Mouse (Mus musculus) liver, adult (tissue): ENCODE data around the gene Mapk8ip1.

ENCODE experiments used
- GATA4 ChIP-seq: IDR thresholded peaks from 2 replicates; pipeline ENCODE4 v1.6.1; 2014; ENCODE audit warnings: mild to moderate bottlenecking, low read length; ENCODE audit not compliant: insufficient replicate concordance

Gene Mapk8ip1

DNA sequence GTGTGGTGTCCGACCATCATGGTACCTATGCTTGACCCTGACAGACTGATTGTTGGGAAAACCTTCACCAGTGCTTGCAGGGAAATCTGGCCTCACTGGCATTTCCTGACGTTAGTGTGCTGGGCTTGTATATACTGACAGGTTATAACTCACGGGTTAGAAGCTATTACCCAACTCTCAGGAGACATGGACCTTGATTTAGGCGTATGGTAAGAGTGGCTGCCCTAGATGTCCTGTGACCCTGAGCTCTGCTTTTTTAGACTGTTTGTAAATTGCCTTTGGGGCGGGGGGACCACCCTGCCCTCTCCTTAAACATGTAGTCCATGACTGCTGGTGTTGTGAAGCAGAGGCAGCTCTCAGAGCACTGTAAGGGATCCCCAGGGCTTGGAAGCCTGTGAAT, 50.4 kb downstream of the Mapk8ip1 start:
- no peak for TF ChIP-seq GATA4

DNA sequence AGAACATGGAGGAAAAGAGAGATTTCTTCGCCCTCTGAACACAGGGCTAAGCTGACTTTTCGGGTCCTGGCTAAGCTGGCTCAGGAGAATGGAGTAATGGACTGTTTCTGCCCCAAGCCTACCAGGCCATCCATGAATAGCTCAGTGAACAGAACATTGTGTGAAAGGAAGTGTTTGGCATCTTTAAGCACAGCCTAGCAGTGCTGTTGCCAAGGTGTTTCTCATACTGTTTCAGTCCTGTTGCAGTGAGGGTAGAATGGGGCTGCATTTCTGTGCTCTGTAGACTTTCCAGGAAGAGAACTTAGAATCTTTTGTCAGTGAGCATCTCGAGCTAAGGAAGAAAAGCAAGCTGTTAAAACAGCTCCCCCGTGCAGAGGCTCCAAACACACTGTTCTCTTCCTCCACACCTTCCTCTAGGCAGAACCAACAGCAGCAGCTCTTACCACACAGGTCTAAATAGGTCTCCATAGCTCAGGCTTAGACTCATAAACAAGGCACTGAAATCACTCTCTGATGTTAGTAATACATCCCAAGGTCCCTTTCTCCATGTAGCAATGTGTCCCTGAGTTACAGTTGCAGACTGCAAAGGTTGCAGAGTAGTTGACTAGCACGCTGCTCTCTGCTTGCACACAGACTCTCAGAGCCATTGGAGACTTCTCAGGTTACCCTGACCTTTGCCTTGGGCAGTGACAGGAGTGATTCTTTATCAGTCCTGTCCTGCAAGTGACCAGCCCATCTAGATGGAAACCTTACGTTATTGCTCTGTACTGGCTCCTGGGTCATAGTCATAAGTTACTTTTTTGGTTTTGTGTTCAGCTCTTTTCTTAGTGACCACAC, 51.3 kb downstream of the Mapk8ip1 start:
- no peak for TF ChIP-seq GATA4

DNA sequence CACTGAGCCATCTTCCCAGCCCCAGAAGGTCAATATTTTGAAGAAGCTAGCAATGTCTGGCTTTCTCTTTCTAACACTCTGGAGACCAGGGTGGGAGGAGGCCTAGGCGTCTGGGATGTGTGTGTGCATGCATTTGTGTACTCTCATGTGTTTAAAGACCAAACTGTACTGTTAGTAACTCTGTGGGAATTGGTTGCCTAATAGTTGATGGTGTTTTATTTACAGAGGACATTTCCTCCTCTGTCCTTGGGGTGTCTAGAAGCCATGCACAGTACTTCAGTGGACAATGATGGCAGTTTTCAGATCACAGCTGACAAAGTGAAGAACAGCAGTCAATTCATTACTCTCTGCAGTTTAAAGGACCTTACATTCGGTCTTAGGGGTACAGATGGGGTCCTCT, 53.9 kb downstream of the Mapk8ip1 start:
- TF ChIP-seq GATA4, result no peak

DNA sequence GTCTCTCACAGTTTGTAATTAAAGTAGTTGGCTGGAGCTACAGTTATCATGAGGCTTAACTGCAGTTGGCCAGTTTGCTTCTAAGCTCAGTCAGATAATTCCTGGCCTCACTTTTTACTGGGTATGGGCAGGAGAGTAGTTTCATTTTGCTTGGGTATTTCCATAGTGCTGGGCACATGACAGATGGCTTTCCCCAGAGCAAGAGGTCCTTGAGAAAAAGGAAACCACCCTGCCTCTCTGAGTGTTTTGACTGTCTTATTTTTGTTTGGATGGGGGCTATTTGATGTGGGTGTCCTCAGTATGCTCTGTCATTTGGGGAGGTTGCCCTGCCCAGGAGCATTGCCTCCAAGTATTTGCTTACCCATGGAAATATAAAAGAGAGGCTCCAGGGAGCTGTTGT, 58.6 kb downstream of the Mapk8ip1 start:
- TF ChIP-seq GATA4, result no peak
